Mouse (Mus musculus) midbrain, embryonic 12.5 days (tissue): ENCODE results near the gene Dus1l. TPM values are rescaled to one million over a fixed set of nuclear protein-coding genes. Genes with fewer than 3 reads are reported as not detected.

ENCODE experiments used
- ATAC-seq: fragments of 200-750 bp; cut with Nextera tagmentation; 2 replicates; pipeline ENCODE4 v1.8.0; 2017; ENCODE audit warnings: low read depth, moderate TSS enrichment, moderate library complexity; ENCODE audit not compliant: low FRiP score
- H3K27ac ChIP-seq: fragments of 300-500 bp; sonication (generic); replicated peaks from 2 replicates; pipeline ENCODE4 v1.5.1; 2016; ENCODE audit warnings: mild to moderate bottlenecking
- H3K27me3 ChIP-seq: fragments of 300-500 bp; sonication (generic); 2 replicates; pipeline ENCODE4 v1.6.1; 2016; ENCODE audit warnings: mild to moderate bottlenecking
- H3K36me3 ChIP-seq: fragments of 300-500 bp; sonication (generic); 2 replicates; pipeline ENCODE4 v1.6.1; 2016
- H3K4me1 ChIP-seq: fragments of 300-500 bp; sonication (generic); 2 replicates; pipeline ENCODE4 v1.6.1; 2016
- H3K4me2 ChIP-seq: fragments of 300-500 bp; sonication (generic); replicated peaks from 2 replicates; pipeline ENCODE4 v1.6.1; 2016; ENCODE audit warnings: mild to moderate bottlenecking, moderate library complexity
- H3K4me3 ChIP-seq: fragments of 300-500 bp; sonication (generic); 2 replicates; pipeline ENCODE4 v1.5.1; 2016; ENCODE audit warnings: mild to moderate bottlenecking
- H3K9ac ChIP-seq: fragments of 300-500 bp; sonication (generic); replicated peaks from 2 replicates; pipeline ENCODE4 v1.6.1; 2016; ENCODE audit warnings: mild to moderate bottlenecking, moderate library complexity
- H3K9me3 ChIP-seq: fragments of 300-500 bp; sonication (generic); 2 replicates; pipeline ENCODE4 v1.6.1; 2016; ENCODE audit warnings: mild to moderate bottlenecking
- WGBS: fragments of 180-500 bp; shearing (Covaris S2); methylation state at CpG from one replicate; pipeline ENCODE4 v1.1.7; 2016; 5-methylcytosine and 5-hydroxymethylcytosine counted together
- polyA plus RNA-seq: library from polyadenylated mRNA; unstranded; fragments of >200 nt; fragmentation: Nextera tagmentation; extraction: Ambion mirVana; gene quantifications from 2 replicates; pipeline ENCODE4 v1.2.1, GENCODE M21; 2016

Gene Dus1l
- polyA plus RNA-seq, 1 experiment from 2014 or later, result 64.2 TPM

GRCm38 (mm10) chr11:120824787-120825288, 28.6 kb upstream of the Dus1l start:
- H3K36me3 ChIP-seq, result peaks cover 26% of the 10 kb centered on the region
- peak; percentile 20; the same call in 1 of the 2 replicates for ATAC-seq
- peak overlapping the region; percentile 95 for H3K9ac ChIP-seq
- peak overlapping the region; percentile 100 for H3K27ac ChIP-seq
- H3K4me2 ChIP-seq, result peak overlapping the region; percentile 86
- H3K4me3 ChIP-seq, result peak overlapping the region; percentile 90
- 0% methylated on average over 21 of the region's 21 CpGs for WGBS
- peaks cover 44% of the 10 kb centered on the region for H3K4me1 ChIP-seq
- peaks cover 8% of the 10 kb centered on the region; the same call in 1 of the 2 replicates for H3K27me3 ChIP-seq
- no peaks in the 10 kb centered on the region for H3K9me3 ChIP-seq

- Histone ChIP-seq H3K9ac (peak within 1 kb of the TSS; percentile 95), H3K4me2 (peak within 1 kb of the TSS; percentile 86), H3K36me3 (peaks cover 33% of the 10 kb centered on the region), H3K9me3 (no peaks in the 10 kb centered on the region), H3K4me1 (peaks cover 44% of the 10 kb centered on the region), H3K4me3 (peak within 1 kb of the TSS; percentile 90), H3K27me3 (peaks cover 1% of the 10 kb centered on the region; the same call in 1 of the 2 replicates), H3K27ac (peak within 1 kb of the TSS; percentile 100)
- ATAC-seq, result peak; percentile 89
- under 1% methylated on average over 96 of the region's 109 CpGs for WGBS
Observed at GRCm38 (mm10) chr11:120823956-120824786, 28.0 kb upstream of the Dus1l start, which contains the start of gene Fasn. Fasn (minus strand) TSS chr11:120824547.

GRCm38 (mm10) chr11:120823551-120823947, 27.3 kb upstream of the Dus1l start:
- ATAC-seq, result peak; percentile 48
- WGBS, result under 1% methylated on average over 36 of the region's 40 CpGs
- H3K4me1 ChIP-seq, result peaks cover 44% of the 10 kb centered on the region

GRCm38 (mm10) chr11:120822831-120823550, 26.8 kb upstream of the Dus1l start:
- no peak for ATAC-seq
- Histone ChIP-seq H3K36me3 (peaks cover 44% of the 10 kb centered on the region), H3K27me3 (no peaks in the 10 kb centered on the region), H3K27ac (peak overlapping the region; percentile 100), H3K9me3 (no peaks in the 10 kb centered on the region), H3K9ac (peak overlapping the region; percentile 95), H3K4me1 (peaks cover 44% of the 10 kb centered on the region), H3K4me3 (peak overlapping the region; percentile 90), H3K4me2 (peak overlapping the region; percentile 86)
- WGBS, result under 1% methylated on average over 14 of the region's 14 CpGs

More at GRCm38 (mm10) chr11:120823551-120823947, 27.3 kb upstream of the Dus1l start:
- Histone ChIP-seq H3K9ac (peak overlapping the region; percentile 95), H3K27me3 (no peaks in the 10 kb centered on the region), H3K27ac (peak overlapping the region; percentile 100), H3K4me3 (peak overlapping the region; percentile 90), H3K4me2 (peak overlapping the region; percentile 86), H3K36me3 (peaks cover 39% of the 10 kb centered on the region), H3K9me3 (no peaks in the 10 kb centered on the region)

GRCm38 (mm10) chr11:120822321-120822720, 26.1 kb upstream of the Dus1l start:
- ATAC-seq, result no peak
- H3K4me3 ChIP-seq, result peak overlapping the region; percentile 90
- peaks cover 44% of the 10 kb centered on the region for H3K4me1 ChIP-seq
- H3K9me3 ChIP-seq, result no peaks in the 10 kb centered on the region
- H3K27ac ChIP-seq, result no peak overlapping the region
- H3K4me2 ChIP-seq, result peak overlapping the region; percentile 86
- H3K9ac ChIP-seq, result peak overlapping the region; percentile 95
- peaks cover 51% of the 10 kb centered on the region for H3K36me3 ChIP-seq
- H3K27me3 ChIP-seq, result no peaks in the 10 kb centered on the region
- whole genome bisulfite sequencing, result 60% methylated on average over 4 of the region's 4 CpGs

- Histone ChIP-seq H3K9ac (peak overlapping the region; percentile 95), H3K27me3 (no peaks in the 10 kb centered on the region), H3K27ac (no peak overlapping the region), H3K4me1 (peaks cover 41% of the 10 kb centered on the region), H3K4me2 (peak overlapping the region; percentile 86), H3K9me3 (no peaks in the 10 kb centered on the region), H3K36me3 (peaks cover 61% of the 10 kb centered on the region), H3K4me3 (peak overlapping the region; percentile 90)
- no peak for ATAC-seq
- 85% methylated on average over 14 of the region's 14 CpGs for WGBS
Observed at GRCm38 (mm10) chr11:120821076-120821922, 25.1 kb upstream of the Dus1l start.

GRCm38 (mm10) chr11:120820546-120820945, 24.3 kb upstream of the Dus1l start:
- 96% methylated on average over 14 of the region's 14 CpGs for WGBS
- Histone ChIP-seq H3K4me1 (peaks cover 34% of the 10 kb centered on the region), H3K4me2 (peak overlapping the region; percentile 86; the same call in 1 of the 2 replicates), H3K9me3 (no peaks in the 10 kb centered on the region), H3K27me3 (no peaks in the 10 kb centered on the region), H3K4me3 (no peak overlapping the region), H3K9ac (no peak overlapping the region), H3K36me3 (peaks cover 69% of the 10 kb centered on the region), H3K27ac (no peak overlapping the region)
- no peak for ATAC-seq

- no peak overlapping the region for H3K4me3 ChIP-seq
- H3K4me2 ChIP-seq, result no peak overlapping the region
- no peak overlapping the region for H3K9ac ChIP-seq
- ATAC-seq, result no peak
- H3K4me1 ChIP-seq, result peaks cover 27% of the 10 kb centered on the region
- H3K27me3 ChIP-seq, result no peaks in the 10 kb centered on the region
- WGBS, result 94% methylated on average over 6 of the region's 6 CpGs
- peaks cover 79% of the 10 kb centered on the region for H3K36me3 ChIP-seq
- H3K27ac ChIP-seq, result no peak overlapping the region
- no peaks in the 10 kb centered on the region for H3K9me3 ChIP-seq
Observed at GRCm38 (mm10) chr11:120819556-120819955, 23.4 kb upstream of the Dus1l start.

GRCm38 (mm10) chr11:120818251-120818650, 22.0 kb upstream of the Dus1l start:
- no peaks in the 10 kb centered on the region for H3K27me3 ChIP-seq
- no peak overlapping the region for H3K4me2 ChIP-seq
- ATAC-seq, result no peak
- WGBS, result 96% methylated on average over 13 of the region's 13 CpGs
- H3K4me1 ChIP-seq, result peaks cover 27% of the 10 kb centered on the region
- no peak overlapping the region for H3K9ac ChIP-seq
- no peak overlapping the region for H3K4me3 ChIP-seq
- H3K36me3 ChIP-seq, result peaks cover 92% of the 10 kb centered on the region
- H3K27ac ChIP-seq, result no peak overlapping the region
- no peaks in the 10 kb centered on the region for H3K9me3 ChIP-seq

GRCm38 (mm10) chr11:120817358-120817757, 21.2 kb upstream of the Dus1l start:
- no peak overlapping the region for H3K27ac ChIP-seq
- H3K4me2 ChIP-seq, result no peak overlapping the region
- H3K4me3 ChIP-seq, result no peak overlapping the region
- H3K27me3 ChIP-seq, result no peaks in the 10 kb centered on the region
- H3K4me1 ChIP-seq, result peaks cover 19% of the 10 kb centered on the region
- ATAC-seq, result no peak
- peaks cover 100% of the 10 kb centered on the region for H3K36me3 ChIP-seq
- 93% methylated on average over 6 of the region's 6 CpGs for WGBS
- no peaks in the 10 kb centered on the region for H3K9me3 ChIP-seq
- no peak overlapping the region for H3K9ac ChIP-seq

- H3K9me3 ChIP-seq, result no peaks in the 10 kb centered on the region
- 95% methylated on average over 16 of the region's 16 CpGs for WGBS
Observed at GRCm38 (mm10) chr11:120812068-120812467, 15.9 kb upstream of the Dus1l start.

More at GRCm38 (mm10) chr11:120812068-120812467, 15.9 kb upstream of the Dus1l start:
- no peak for ATAC-seq
- H3K9ac ChIP-seq, result no peak overlapping the region
- no peak overlapping the region for H3K4me3 ChIP-seq
- H3K27me3 ChIP-seq, result no peaks in the 10 kb centered on the region
- H3K27ac ChIP-seq, result no peak overlapping the region
- peaks cover 100% of the 10 kb centered on the region for H3K36me3 ChIP-seq
- H3K4me1 ChIP-seq, result no peaks in the 10 kb centered on the region
- no peak overlapping the region for H3K4me2 ChIP-seq
